Mouse (Mus musculus) c-Kit-negative CD71-positive TER-119-positive erythroid progenitor cells, embryonic 14.5 days (primary cell): ENCODE results near the gene Atf1.

Source experiments
- DNase-seq: peaks from one replicate; pipeline ENCODE4 v3.0.0-alpha.2; 2013; ENCODE audit warnings: low read depth, low spot score

The Atf1 gene

DNA sequence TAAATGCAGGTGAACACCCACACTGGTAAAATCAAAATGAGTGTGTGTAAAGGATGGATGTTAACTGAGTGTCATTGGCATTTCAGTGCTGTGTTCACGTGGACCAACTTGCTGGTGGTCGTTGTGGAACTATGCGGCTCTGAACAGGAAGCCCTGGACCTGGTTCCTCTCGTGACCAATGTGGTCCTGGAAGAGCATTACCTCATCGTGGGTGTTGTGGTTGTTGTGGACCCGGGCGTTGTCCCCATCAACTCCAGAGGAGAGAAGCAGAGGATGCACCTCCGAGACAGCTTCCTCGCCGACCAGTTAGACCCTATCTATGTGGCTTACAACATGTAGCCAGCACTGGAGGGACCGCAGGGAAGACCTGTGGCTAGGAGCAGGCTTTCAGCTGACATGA, 12.5 kb upstream of the Atf1 start:
- DNase-seq: no peak

DNA sequence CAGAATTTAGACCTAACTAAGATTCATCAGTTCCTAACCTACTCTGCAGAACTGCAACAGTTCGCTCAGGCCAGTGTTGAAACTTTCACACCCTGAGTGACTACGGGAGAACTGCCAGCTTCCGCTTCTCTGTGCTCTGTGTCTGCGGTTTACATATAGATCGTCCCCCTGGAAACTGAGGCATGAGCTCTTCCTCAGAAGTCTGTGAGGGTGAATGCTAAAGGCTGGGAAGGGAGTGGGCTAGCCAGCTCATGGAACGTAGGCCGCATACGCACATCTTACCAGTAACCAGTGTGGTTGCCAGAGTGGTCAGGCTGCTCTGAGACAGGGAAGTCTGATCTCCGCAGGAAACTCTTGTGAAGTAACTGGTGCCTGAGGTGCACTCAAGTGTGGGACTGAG, 11.4 kb upstream of the Atf1 start:
- DNase-seq: no peak

DNA sequence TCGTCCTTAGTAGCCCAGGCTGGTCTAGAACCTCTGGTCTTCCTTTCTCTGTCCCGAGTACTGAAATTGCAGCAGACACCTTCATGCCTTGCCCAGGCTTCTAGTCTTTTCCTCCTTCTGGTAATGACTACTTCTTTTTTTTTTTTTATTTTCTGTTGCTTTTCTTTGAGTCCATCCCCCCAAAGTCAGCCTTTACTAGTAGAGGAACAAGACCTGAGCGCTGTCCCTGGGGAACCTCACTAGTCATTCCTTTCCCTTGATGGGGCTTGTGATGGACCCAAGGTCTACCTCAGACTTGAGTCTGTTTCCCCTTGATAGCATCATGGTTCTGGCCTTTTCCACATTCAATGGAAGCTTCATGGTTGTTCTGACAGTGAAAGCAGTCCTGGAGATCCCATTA, 9.6 kb upstream of the Atf1 start:
- no peak for DNase-seq

DNA sequence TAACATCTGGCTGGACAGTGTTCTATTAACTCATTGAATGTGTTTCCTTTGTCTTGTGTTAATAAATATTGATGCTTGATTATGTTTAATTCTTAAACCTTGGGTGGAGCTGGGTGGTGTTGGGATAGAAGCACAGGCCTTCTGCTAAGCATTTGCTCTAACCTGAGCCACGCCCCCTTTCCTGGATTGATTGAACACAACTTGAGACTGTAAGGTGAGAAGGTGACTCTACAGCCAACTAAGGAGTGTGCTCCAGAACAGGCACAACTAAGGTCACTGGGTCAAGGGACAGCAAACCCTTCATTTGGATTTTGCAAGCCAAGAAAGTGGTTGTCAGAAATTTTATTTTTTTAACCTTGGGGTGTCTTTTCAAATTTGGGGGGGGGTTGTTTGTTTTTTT, 8.2 kb upstream of the Atf1 start:
- no peak for DNase-seq

DNA sequence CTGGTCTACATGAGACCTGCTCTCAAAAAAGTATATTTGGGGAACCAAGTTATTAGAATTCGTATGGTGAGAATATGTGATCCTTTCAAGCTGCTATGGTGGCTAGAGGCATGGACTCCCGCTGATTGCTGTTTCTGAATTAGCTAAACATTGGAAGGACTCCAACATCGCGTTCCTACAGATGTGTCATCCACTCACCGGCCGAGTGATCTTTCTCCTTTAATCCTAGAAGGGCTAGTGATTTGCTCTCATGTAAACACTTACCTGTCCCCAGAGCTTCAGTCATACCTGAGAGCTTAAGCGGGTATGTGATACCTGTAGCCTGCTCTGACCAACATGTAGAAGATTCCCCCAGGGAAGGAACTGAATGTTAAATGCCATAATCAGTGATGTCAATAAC, 6.7 kb upstream of the Atf1 start:
- DNase-seq: no peak

DNA sequence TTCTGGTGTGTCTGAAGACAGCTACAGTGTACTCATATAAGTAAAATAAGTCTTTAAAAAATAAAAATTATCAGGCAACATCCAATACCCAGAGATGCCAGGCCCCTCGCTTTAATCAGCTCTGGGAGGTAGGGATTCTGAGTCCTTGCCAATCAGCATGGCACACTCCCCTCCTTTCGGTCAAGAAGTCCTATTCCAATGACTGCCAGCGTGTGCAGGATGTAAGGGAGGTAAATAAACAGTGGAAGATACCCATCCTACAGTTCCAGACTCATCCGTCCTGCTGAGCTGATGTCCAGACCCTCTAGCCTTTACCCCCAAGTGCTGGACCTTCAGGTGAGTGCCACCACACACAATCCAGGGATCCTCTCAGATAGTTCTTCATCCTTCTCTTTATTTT, 2.2 kb upstream of the Atf1 start:
- DNase-seq: no peak

DNA sequence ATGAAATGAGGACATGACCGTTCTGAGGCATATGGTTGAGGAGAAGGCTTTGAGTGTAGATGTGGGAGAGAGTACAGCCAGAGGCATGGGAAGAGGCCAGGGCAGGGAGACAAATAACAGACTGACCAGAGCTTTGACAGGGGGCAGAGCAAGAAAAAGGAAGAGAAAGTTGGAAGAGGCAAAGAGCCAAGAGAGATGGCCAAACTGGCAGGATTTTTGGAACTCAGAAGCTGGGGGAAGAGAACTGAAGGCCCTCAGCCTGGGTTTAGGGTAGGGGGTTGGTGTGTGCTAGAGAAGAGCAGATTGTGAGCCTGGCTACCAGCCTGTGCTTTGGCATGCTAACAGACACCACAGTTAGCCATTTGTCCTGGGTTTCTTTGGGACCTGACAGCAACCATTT, 1.7 kb upstream of the Atf1 start:
- DNase-seq: no peak

DNA sequence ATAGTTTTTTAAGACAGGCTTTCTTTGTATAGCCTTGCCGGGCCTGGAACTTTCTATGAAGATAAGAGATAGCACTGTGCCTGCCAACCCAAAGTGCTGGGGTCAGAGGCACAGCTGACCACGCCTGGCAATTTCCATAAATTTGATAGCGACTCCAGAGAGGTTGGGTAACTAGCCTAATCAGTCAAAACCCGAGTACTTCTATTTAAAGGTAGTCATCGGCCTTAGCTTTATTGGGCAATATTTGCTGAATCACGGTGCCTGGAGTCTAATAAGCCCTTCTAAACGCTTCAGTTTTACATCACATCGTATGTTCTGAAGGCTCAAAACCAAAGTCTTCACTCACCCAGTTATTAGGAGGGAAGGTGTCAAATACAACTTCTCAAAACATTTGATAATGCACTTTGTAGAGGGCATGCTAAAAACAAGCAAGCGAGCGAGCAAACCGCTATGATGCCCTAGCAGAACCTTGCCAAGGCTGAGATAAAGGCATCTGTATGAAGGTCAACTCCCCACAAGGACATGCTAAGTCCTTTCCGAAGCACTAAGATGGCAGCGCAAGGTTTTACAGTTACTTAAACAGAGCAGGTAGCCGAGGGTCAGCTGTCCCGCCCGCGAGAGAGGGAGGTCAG, 472 bp upstream of the Atf1 start:
- DNase-seq: peak; percentile 88

DNA sequence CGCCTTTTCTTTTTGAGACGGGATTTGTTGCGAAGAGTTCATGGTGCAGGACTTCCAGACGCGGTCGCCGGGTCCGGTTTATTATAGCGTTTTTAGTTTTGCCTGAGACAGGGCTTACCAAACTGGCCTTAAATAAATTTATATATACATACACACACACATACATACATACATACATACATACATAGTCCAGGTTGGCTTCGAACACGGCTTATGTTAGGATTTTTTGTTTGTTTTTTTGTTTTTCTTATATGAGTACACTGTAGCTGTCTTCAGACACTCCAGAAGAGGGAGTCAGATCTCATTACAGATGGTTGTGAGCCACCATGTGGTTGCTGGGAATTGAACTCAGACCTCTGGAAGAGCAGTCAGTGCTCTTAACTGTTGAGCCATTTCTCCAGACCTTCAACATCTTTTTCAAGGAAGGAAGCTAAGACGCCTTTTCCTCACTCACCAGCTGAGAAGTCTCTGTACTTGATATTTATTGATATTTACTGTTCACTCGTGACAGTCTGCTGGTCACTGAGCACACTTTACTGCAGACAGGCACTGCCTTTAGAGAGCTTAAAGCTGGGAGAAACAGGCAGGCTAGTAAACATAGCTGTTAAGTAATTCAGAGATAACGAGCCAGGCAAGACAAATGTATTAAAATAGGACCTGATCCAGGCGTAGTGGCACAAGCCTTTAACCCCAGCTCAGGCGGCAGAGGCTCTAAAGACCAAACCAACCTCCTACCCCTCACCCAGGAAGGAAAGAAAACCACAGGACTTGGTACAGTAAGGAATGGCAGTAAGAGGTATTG, 1.1 kb downstream of the Atf1 start:
- peak; percentile 40 for DNase-seq

DNA sequence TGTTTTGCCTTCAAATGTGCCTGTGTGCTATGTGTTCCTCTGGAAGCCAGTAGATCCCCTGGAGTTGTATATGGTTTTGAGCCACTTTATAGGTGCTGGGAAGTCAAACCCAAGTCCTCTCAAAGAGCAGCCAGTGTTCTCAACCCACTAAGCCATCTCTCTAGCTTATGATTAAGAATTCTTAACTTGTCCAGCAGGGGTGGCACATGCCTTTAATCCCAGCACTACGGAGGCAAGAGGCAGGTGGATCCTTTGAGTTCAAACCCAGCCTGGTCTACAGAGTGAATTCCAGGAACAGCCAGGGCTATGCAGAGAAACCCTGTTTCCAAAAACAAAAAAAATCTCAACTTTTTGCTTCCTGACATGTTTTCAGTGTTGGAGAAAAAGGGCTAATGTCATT, 3.0 kb downstream of the Atf1 start:
- DNase-seq: no peak

DNA sequence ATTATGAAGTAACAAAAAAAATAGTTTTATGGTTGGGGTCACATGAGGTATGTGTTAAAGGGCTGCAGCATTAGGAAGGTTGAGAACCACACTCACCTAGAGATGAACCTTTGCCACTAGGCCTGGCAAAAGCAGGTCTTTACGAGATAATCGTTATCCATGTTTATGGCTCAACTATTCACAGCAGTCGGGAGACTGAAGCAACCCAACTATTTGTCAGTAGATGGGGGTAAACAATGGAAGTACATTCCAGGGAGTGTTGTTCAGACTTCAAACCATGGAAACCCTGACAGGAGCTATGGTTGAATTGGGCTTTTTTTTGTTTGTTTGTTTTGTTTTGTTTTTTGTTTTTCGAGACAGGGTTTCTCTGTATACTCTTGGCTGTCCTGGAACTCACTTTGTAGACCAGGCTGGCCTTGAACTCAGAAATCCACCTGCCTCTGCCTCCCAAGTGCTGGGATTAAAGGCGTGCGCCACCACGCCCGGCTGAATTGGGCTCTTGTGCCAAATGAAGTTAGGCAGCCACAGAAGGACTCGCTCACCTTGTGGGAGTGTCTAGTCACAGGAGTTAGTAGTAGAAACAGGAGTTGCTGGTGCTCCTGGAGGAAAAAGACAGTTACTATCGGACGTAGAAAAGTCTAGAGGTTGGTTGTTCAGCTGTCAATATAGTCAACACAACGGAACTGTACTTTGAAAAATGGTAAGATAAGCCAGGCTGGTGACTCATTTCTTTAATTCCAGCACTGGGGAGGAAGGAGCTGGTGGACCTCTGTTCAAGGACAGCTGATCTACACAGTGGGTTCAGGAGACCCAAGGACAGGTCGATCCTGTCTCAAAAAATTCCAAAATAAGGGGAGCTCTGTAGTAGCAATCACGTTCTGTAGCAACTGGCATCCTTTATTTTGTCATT, 4.3 kb downstream of the Atf1 start:
- DNase-seq: no peak

DNA sequence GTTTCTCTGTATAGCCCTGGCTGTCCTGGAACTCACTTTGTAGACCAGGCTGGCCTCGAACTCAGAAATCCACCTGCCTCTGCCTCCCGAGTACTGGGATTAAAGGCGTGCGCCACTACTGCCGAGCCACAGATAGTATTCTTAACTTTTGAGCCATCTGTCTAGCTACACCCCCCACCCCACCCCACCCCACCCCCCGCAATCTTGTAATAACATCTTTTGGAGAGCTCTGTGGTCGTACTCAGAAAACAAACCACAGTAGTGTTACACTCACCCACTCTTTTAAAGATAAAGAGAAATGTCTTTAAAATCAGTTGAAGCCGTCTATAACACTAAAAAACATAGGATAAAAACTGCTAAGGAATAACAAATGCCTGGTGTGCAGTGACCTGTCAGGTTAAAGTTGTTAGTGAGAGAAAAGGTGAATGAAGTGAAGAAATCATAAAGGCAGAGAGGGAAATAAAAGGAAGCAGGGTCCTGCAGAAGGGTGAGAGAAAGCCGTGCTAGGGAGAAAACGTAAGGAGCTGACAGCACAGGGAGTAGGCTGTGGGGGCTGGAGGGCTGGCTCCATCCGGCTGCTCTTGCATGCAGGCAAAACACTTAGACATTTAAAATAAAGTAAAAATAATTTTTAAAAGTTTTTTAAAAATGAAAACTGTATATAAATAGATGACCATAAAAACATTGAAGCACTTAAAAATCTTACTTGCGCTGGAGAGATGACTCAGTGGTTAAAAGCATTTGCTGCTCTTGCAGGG, 7.8 kb downstream of the Atf1 start:
- DNase-seq: no peak

DNA sequence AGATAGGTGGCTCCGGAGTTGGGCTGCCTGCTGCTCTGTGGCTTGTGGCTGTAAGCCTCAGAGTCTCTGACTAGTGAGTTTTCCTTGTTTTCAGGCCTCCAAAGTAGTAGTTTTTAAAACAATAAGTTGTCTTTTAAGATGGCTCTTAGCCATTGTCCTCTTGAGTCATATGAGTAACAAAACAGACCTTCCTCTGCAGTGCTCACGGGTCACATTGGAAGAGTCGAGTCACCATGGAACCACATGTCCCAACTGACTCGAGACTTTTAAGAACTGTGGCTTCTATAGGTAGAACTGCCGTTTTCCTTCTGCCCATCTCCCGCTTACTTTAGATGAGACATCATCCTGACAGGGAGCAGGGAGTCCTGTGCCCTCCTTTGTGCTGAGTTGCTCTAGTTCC, 9.3 kb downstream of the Atf1 start:
- no peak for DNase-seq

DNA sequence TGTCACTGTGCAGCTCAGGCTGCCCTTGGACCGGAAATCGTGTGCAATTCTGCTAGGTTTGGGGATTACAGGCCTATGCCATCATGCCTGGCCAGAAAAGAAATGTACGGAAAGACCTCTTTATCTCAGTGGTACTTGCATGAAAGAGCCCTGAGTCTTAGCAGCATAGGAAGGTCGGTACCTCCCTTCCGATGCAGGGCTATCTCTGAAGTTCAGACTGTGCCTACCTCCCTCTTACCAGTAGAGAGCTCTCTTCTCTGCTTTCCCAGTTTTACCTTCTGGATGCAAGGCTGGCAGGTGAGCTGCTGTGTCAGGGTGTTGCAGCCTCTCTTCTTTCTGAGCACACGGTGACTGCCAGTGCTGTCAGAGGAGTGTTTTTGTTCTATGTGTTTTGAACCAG, 14.2 kb downstream of the Atf1 start:
- DNase-seq: no peak

DNA sequence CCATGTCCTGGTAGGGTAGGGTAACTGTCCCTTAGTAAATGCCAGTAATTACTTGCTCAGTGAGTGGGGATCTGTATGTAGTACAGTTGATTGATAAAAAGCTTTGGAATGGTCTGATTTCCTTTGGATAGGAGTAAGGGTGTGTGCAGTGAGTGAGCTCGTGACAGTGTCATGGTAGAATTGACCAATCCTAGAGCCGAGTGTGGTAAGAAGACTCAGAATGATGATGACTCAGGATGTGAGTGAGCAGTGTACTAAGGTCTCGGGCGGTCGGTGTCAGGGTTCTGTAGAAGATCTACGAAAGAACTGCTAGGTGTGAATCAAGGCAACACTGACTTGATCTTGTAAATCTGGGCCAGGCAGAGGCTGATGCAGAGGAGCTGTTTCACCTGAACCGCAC, 18.3 kb downstream of the Atf1 start:
- no peak for DNase-seq

DNA sequence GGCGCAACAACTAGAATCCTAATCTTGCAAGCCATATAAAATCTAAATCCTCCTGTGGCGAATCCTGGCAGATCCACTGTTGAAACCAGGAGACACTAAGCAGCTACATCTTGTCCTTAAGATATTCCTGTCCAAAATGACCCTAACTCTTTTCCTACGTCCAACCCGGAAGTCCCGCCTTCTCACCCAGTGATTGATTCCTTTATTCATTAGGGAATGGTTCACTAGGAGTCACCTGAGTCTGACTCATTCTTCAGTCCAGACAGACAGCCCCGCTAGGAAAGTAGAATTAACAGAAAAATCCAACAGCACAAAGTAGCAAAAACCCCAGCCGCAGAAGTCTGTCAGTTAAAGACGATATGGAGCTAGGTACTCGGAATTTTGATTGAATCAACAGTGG, 19.7 kb downstream of the Atf1 start:
- DNase-seq: no peak

DNA sequence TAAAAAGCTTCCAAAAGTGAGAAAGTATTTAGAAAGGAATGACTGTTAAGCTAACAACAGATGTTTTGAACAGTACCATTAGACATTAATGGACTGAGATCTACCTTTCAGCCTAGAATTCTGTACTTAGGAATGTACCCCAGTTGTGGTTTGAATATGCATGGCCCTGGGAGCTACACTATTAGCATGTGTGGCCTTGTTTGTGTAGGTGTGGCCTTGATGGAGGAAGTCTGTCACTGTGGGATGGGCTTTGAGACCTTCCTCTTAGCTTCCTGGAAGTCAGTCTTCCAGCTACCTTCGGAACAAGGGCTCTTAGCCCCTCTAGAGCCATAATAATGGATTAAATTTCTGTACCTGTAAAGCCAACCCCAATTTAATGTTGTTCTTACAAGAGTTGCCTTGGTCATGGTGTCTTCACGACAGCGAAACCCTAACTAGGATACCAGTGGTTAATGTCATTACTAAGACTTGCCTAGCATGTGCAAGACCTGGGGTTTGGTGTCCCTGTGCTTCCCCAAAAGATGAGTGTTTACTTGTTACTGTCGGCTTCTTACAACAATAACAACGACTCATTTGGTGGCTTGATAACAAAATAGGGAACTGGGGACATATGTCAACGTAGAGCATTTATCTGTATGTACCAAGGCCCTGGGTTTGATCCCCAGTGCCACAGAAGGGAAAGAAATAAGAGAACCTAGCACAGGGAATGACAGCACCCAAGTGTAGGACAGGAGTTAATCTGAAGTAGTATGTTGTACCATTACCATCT, 21.2 kb downstream of the Atf1 start:
- no peak for DNase-seq

DNA sequence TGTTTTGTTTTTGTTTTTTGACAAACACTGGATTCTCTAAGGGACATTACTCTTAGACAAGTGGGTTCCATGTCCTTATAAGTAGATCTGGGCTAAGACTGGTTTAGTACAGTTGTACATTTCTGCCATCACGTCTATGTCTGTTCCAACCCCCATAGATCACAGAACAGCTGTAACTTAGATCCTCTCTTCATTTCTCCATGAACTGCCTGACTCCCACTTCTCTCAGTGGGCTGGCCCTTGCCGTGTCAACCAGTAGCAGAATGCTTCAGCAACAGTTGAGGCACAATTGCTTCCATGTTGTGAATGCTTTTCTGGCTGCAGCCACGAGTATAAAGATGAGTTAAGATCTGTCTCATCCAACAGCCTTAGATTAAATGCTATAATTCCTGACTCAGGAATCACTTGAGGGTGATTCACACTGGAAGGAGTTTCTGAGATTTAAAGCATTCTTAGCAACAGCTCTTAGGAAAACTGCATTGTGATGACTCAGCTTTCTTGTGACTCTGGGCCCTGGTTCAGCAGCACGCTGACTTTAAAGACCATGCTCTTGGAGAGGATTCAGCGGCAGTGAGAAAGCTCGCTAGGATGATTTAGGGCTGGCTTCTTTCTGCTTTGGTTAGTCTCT, 23.6 kb downstream of the Atf1 start:
- DNase-seq: no peak

DNA sequence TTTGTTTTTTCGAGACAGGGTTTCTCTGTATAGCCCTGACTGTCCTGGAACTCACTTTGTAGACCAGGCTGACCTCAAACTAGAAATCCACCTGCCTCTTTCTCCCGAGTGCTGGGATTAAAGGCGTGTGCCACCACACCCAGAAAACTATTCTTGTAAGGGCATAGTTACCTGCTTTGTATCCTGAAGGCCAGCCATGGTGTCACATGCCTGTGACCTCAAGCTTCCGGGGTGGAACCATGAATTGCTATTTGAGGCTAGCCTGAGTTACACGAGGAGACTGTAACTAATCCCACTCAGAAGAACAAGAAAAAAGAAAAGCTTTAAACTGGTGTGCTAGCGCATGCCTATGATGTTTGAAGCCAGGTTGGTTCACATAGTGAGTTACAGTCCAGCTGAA, 28.8 kb downstream of the Atf1 start:
- DNase-seq: no peak

DNA sequence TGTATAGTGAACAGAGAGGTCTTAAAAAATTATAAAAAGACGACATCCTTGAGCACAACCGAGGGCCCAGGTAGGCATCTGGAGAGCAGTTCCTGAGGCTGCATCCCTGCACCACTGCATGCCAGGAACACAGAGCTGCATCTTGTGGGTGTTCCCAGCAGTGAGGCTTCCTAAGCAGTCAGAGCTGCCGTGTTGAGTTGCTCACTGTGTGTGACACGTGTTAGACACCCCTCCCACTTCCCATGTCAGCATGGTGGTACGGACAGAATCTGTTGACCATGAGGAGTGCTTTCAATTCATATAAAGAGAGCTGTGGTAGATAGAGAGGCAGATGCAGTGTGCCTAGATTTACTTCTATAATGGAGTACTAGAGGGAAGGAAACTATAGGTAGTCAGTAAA, 29.7 kb downstream of the Atf1 start:
- DNase-seq: no peak
